Mouse (Mus musculus): ENCODE measurements at regions not wholly inside any gene's neighbourhood (a gene's known extent, or its start where the extent isn't known, plus 50 kb on each side); places are given as distances from the start of the nearest gene placed in this dataset.

DNA sequence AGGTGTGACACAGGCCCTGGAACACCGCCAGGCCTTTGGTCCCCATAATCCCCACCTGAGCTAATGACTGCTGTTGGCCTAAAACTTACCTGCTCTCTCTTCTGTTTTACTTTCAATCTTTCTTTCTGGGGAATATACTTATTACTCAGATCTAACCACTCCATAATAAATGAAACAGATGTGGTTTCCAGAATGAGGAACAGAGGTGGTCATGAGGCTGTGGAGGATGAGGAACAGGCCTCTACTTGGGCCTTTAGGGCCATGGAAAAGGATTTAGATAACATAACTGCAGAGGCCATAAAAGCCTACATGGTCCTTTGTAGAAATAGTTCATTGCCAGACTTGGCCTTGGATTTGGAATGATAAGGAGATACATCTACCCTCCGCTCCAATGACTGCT lies 74.1 kb downstream of the B3gnt5 start:
- no peak for DNase-seq

DNA sequence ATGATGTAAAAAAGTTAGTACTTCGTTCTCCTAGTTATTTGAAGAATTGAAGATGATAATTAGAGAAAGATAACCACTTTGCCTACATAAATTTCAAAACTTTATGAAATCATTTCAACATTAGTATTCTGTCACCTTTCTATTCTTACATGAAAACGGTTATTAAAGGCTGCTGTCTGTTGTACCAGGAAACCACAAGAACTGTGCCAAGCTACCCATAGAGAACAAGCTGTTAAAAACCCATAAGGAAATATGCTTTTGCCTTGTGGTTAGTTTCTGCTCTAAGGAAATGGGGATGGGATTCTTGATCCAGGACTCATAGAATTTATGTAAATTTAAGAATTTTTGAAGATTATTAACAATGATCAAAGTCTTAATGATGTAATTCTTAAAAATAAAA lies 74.7 kb downstream of the B3gnt5 start:
- no peak for DNase-seq

DNA sequence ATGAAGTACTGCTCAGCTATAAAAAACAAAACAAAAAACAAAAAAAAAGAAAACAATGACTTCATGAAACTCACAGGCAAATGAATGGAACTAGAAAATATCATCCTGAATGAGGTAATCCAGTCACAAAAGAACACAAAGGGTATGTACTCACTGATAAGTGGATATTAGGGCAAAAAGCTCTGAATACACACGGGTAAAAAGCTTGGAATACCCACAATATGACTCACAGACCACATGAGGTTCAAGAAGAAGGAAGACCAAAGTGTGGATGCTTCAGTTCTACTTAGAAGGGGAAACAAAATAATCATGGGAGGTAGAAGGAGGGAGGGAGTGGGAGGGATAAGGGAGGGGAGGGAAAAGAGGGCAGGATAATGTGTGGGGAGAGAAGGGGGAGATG lies 79.8 kb downstream of the B3gnt5 start:
- DNase-seq, result no peak

DNA sequence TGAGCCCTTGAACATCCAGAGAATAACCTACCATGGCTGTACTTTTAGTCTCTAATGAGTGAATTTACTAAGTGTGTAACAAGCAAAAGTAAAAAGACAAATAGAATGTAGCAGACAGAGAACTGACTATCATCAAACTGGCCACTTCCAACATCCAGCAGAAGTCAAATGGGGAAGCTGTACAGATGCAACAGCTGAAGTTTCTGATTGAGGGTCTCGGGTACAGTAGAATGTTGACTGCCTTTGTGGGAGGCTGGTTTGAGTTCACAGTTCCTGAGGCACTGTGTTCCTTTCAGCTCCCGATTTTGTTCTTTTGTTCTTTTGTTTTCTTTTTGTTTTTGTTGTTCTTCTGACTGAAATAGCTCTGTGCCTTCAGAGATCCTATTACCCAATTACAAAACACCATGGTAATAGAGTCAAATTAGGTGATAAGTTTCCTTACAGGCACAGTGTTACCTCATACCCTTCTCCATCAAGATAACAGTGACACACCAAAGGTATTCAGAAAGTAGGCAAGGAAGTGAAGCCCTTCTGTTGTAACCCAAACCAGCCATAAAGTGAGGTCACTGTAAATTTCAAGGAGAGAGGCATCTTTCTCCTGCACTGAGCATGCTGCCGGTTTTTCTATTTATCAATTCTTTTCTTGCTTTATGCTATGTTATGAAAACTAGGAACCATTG lies 82.5 kb downstream of the B3gnt5 start:
- DNase-seq, result no peak

DNA sequence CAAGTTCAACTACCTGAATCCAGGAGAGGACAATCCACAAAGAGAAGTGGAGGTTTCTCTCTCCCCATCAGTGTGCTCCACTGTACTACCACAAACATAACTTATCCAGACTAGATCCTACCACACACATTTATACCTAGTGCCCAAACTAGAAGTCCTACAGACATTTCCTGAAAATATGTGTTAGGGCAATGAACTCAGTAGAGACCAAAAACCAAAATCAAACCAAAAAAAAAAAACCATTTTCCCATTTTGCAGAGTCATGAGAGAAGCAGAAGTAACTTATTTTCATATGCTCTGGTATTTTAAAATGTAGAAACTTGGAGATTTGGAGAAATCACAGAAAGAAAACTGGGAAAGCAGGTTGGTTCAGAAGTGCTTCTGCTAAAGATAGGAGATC lies 83.7 kb downstream of the B3gnt5 start:
- no peak for DNase-seq

DNA sequence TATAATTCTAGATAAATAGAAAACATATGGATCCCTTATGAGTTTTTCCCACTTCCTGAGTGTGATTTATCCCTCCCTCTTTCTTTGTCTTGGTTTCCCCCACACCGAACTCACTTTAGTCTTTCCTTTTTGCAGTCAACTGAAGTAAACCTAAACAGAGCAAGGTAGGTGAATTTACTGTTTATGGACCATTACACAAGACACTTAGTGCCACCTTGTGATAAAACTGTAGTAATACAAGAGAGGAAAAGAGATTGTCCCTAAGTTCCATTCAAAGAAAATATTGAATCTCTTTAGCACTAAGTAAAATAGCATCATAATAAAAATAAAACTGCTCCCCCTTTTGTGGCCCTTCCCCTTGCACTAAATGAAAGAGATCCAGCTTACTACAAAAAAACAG lies 88.4 kb downstream of the B3gnt5 start:
- DNase-seq, result no peak

DNA sequence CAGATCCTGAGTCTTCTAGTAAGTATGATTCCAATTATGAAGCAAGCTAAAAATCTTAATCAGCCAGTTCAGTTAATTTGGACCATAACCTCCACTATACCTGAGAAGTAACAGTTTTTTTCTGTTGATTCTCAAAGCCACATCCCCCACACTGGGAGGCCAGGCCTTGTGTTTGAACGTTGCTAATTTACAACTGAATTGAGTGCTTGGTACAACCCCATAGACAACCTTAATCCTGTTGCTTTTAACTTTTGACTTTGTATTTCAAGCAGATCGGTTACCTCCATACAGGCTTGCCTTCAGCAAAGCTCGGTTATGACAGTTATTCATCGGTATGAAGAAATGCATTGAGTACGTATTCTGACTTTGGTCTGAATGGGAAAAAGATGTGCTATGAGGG lies 105.3 kb downstream of the B3gnt5 start:
- DNase-seq, result no peak

DNA sequence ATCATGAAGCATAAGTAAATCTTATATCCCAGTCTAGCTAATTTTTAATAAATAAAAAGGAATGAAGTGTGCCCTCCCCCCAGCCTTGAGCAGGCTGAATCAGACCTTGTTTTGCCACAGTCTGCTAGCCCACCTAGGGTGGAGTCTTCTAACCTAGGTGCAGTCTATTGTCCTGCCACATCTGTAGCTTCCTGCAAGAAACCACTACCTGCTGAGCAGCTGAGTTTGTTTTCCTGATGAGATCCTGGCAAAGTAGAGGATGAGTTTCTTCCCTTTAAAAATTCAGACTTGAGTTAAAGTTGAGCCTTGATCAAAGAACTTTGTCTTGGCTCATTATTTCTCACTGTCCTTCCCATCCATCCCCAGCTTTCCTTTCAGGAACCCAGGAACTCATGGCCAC lies 105.9 kb downstream of the B3gnt5 start:
- DNase-seq, result no peak

DNA sequence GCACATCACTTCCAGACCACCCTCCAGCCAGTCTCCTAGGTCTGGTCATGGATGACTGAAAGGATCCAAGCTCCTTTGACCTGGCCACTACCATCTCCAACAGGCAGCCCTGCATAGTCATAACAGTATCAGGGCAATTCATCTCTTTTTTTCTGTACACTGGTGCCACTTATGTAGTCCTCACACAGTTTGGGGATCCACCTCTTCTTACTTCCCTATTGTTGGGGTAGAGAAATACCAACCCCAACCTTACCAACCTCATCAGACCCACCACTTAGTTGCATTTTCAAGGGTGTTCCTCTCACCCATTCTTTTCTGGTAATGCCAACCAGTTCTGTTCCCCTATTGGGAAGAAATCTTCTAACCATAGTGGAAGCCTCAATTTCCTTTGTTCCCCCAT lies 109.4 kb downstream of the B3gnt5 start:
- DNase-seq, result no peak

DNA sequence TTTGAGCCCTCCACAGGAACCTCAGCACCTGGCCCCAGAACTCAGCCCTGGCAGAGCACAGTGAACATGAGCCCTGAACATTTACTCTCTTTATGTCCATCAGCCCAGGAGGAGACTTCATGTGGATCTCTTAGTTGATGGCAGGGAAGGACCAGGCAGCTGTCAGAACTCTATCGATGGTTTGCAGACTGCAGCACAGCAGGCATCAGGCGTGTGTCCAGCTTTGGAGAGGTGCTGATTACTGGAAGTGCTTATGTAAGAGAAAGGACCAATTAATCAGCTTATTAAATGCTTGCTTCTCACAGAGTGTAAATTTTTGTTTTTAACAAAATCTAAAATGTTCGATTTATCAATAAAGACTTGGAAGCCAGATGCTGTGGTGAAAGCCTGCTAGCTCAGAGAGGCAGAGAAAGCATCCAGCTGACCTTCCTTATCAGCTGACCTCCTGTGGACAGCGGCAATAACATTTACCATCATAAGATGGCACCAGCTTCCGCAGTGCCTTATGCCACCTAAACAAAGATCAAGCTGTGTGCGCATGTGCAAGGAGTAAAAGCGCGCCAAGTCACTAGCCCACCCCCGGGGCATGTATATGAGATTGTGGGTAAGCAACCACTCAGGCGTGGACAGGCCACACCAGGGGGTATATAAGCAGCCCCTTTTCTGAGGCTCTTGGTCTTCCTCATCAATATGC lies 105.8 kb downstream of the Klhl6 start:
- no peak for DNase-seq

DNA sequence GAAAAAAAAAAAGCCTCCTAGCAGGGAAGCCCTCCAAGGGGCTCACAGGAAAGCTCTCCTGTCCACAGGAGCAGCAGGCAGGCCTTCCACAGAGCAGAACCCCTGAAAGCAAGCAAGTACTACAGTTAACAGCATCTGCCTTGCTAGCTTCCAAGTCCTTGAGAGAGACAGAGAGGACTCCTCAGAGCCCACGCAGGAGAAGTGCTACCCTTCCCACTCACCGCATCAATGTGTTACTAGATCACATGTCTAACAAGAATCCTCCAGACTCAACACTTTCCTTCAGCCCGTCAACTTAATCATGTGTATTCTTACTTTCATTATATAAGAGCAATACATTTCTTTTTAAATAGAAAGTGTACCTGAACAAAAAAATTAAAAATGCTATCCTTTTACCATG lies 99.9 kb downstream of the Klhl6 start:
- peak in 1 of 2 experiments; percentile 13 for DNase-seq

DNA sequence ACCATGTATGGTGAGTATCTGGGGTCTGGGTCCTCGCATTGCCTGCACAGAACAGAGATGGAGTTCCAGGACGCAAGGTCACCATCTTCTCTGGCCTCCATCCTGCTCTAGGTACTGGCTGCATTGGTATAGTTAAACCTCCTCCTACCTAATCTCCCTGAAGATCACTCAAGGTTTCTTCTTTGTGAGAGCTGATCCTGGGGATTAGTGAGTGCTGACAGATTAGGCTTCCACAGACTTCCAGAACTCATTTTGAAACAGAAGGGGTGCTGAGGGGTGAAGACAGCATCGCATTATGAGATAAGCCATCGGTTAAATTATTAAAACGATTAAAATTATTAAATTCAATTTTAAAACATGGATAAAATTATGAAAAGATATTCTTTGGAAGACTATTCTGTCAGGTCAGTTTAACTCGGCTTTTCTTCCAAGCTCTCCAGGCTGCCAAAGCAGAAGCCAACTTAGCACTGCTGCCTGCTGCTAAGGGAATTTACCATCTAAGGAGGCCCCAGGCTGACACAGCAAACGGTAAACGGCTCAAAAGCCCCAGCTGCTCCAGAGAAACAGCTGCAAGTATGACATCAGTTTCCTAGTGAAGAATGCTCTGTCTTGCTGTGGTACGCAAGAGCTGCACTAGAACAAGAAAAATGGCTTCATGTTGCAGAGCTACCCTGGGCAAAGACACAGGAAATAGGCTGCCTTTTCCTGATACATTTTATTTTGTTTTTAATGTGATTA lies 98.9 kb downstream of the Klhl6 start:
- DNase-seq, result peak; percentile 43 to 75

DNA sequence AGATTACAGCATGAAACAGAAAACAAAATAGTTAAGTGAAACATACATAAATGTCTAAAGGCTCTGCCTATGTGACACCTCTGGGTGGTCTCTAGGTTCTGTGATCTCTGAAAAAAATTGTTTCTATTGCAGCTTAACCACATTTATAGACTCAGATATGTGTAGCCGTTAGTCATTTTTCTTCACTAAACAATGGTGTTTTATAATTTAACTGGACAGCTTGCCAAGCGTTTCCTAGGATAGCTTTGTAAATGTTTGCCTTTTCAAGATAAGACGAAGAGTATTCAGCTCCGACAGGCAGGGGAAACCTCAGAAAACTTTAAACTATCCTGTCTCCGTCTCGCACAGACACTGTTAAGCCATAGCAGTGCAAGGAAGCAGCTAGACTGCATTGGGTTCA lies 98.3 kb downstream of the Klhl6 start:
- no peak for DNase-seq

DNA sequence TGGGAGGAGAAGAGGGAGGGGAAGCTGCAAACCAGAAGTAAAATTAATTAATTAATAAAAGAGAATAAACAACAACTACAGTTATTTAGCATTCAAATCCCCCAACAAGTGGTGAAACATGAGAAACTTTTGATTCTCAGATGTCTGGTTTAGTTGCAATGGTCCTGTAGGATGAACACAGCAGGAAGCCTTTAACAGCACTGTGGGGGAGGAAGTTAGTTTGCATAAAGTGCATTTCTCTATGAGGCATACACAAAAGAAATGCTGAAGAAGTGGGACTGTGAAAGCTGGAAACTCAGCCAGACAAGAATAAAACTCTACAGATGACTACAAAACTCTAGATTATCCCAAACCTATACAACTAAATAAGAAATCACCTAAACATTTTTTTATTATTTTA lies 96.2 kb downstream of the Klhl6 start:
- no peak for DNase-seq

DNA sequence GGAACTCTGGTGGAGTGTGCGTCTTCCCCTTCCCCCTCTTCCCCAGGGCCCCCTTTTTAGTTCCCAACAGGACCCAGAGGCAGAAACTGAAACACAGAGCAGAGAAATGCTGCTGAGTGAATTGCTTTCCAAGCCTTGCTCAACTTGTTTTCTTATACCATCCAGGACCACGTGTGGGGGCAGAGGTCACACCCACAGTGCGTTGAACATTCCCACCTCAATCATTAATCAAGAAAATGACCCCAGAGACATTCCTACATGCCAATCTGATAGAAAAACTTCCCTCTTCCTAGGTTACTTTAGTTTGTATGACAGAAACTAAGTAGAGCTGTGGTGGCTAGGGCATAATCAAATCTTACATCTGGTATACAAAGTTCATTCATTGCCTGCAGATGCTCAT lies 93.3 kb downstream of the Klhl6 start:
- DNase-seq, result no peak

DNA sequence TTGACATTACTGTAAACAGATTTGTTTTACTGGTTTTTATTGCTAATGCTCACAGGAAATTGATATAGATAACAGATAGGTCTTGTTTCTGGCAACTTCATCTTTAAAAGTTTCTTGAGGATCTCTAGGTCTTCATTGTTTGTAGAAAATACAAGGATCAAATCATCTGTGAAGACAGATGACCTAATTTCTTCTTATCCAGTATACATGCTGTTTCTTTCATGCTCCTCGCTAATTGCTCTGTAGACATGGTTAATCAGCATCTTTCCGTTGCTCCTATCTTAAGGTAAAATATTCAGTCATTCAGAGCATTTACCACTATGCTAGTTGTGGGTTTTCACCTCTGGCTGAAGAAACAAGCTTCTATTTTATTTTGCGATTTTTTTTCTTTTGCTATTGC lies 91.4 kb downstream of the Klhl6 start:
- no peak for DNase-seq

DNA sequence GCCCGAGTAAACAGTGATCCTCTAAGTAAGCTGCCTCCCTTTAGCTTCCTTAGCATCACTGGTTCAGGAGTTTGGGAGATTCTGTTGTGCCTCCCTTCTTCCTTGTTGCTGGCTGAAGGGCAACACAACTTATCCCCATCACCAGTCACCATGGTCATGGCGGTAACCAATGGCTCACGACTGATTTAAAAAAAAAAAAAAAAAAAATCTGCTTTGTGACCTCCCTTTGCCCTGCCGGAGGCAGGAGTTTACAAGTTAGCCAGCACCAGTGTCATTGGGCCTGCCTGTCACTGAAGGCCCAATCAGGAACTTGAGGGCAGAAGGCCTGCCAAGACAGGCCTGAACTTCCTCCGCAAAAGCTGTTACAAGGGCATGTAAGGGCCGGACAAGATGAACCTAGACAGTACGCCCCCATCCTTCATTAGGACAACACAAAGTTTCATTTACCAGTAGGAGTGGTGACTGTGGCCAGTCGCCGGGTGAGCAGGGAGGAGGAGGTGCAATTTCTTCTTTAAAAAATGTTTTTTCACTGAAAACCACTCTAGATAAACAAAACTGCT lies 88.3 kb downstream of the Klhl6 start:
- DNase-seq, result no peak

Data from thymus, postnatal 36 days (tissue).